Mouse (Mus musculus) E14TG2a.4 (cell line): ENCODE measurements at regions not wholly inside any gene's neighbourhood (a gene's known extent, or its start where the extent isn't known, plus 50 kb on each side); places are given as distances from the start of the nearest gene placed in this dataset.

ENCODE experiments used
- H3K27me3 ChIP-seq: 2 replicates; pipeline ENCODE4 v1.6.1; 2014; ENCODE audit warnings: low read length, control low read depth; ENCODE audit not compliant: insufficient read depth
- H3K36me3 ChIP-seq: 2 replicates; pipeline ENCODE4 v1.6.1; 2014; ENCODE audit warnings: low read length, control low read depth; ENCODE audit not compliant: insufficient read depth
- H3K4me1 ChIP-seq: replicated peaks from 2 replicates; pipeline ENCODE4 v1.6.1; 2014; ENCODE audit warnings: low read depth, low read length, control low read depth
- H3K4me3 ChIP-seq: replicated peaks from 2 replicates; pipeline ENCODE4 v1.5.1; 2014; ENCODE audit warnings: mild to moderate bottlenecking, low read length
- H3K9me3 ChIP-seq: 2 replicates; pipeline ENCODE4 v1.6.1; 2014; ENCODE audit warnings: low read length, control low read depth
- CTCF ChIP-seq: conservative IDR thresholded peaks from 2 replicates; pipeline ENCODE4 v1.5.1; 2014; ENCODE audit warnings: low read length
- NANOG ChIP-seq: IDR thresholded peaks from 2 replicates; pipeline ENCODE4 v1.6.1; 2014; ENCODE audit warnings: borderline replicate concordance, low read length, mixed read lengths
- POU5F1 ChIP-seq: IDR thresholded peaks from 2 replicates; pipeline ENCODE4 v1.6.1; 2014; ENCODE audit warnings: low read length, borderline replicate concordance

DNA sequence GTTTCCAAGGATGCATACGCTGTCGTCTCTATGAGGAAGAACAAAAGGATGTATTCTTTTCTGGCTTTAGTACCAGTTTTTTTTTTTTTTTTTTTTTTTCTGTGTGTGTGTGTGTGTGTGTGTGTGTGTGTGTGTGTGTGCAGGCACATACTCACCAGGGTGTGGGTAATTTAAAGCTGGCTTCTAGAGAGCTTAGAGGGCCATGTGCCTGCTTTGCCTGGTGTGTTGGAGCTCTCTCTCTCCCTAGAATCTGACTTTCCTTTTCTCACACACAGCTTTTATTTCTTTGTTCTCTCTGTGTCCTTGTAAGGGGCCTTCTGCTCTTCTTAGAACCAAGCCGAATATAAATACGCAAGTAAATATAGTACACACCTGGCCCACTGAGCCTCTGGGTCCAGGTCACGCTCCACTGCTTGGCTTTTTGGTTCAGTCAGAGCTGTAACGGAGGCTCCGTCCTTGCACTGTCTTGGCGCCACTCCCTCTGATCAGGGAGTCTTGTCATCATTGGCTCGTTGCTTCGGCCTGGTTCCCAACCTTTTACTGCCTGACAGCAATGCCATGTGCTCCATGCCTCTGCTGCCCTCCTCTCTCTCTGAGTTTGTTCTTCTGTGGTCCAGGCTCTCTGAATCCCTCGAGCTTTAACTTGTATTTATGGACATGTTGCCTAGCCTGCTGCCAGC, 283.7 kb upstream of the Cnr1 start:
- Histone ChIP-seq H3K27me3 (no peaks in the 10 kb centered on the region), H3K4me3 (no peak overlapping the region), H3K36me3 (no peaks in the 10 kb centered on the region), H3K4me1 (no peaks in the 10 kb centered on the region), H3K9me3 (peaks cover 7% of the 10 kb centered on the region; the same call in 1 of the 2 replicates)
- TF ChIP-seq NANOG, result no peak

- H3K4me1 ChIP-seq, result no peaks in the 10 kb centered on the region
- peaks cover 5% of the 10 kb centered on the region; the same call in 1 of the 2 replicates for H3K9me3 ChIP-seq
- H3K36me3 ChIP-seq, result no peaks in the 10 kb centered on the region
- H3K4me3 ChIP-seq, result no peak overlapping the region
- TF ChIP-seq POU5F1 (no peak), NANOG (no peak), CTCF (no peak)
- no peaks in the 10 kb centered on the region for H3K27me3 ChIP-seq
These were observed 282.5 kb upstream of the Cnr1 start for GRCm38 (mm10) chr4:33641883-33642282.

DNA sequence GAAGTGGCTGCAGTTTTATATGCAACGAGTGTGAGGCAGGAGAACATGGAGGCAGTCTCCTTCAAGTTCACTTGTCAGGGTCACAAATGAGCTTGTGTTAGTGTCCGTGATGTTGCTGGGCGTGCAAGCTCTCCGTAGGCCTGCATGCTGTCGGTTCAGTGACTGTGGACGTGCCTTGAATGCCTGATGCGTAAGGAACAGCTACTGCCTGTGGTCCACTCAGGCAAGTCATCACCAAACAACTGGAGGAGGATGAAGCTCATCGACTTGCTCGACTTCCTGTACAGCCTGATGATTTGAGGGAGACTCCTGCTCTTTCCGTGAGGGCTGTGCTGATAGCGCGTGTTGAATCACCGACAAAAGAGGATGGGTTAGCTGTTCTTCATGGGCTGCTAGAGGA, 281.9 kb upstream of the Cnr1 start:
- H3K4me3 ChIP-seq, result no peak overlapping the region
- TF ChIP-seq CTCF (no peak), NANOG (no peak), POU5F1 (no peak)
- no peaks in the 10 kb centered on the region for H3K36me3 ChIP-seq
- H3K9me3 ChIP-seq, result no peaks in the 10 kb centered on the region
- H3K4me1 ChIP-seq, result no peaks in the 10 kb centered on the region
- H3K27me3 ChIP-seq, result no peaks in the 10 kb centered on the region

DNA sequence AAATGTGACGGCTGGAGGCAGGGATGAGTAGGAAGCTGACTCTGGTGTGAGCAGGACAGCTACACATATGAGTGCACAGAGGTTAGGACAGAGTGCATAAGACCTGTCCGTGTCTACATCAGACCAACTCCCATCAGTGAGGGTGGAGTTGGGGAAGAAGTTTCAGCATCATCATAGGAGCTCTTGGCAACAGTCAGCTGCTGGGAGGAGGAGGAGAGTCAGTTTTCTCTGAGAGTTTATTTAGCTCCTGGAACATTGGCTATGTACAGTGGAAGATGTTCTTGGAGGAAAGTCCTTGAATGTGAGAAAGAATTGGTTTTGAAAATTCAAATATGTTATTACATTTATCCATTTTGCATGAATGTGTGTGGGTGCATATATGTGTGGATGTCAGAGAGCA, 279.2 kb upstream of the Cnr1 start:
- H3K36me3 ChIP-seq, result no peaks in the 10 kb centered on the region
- TF ChIP-seq CTCF, result no peak
- TF ChIP-seq NANOG, result no peak
- no peak for TF ChIP-seq POU5F1

GRCm38 (mm10) chr4:33651292-33651691, 273.1 kb upstream of the Cnr1 start:
- Histone ChIP-seq H3K27me3 (peaks cover 6% of the 10 kb centered on the region; the same call in 1 of the 2 replicates), H3K9me3 (no peaks in the 10 kb centered on the region), H3K36me3 (no peaks in the 10 kb centered on the region), H3K4me3 (no peak overlapping the region), H3K4me1 (peaks cover 3% of the 10 kb centered on the region; the same call in 1 of the 2 replicates)
- no peak for TF ChIP-seq NANOG
- no peak for TF ChIP-seq POU5F1
- TF ChIP-seq CTCF, result no peak

More for the DNA sequence above, 279.2 kb upstream of the Cnr1 start:
- no peaks in the 10 kb centered on the region for H3K9me3 ChIP-seq
- no peaks in the 10 kb centered on the region for H3K4me1 ChIP-seq
- no peak overlapping the region for H3K4me3 ChIP-seq
- H3K27me3 ChIP-seq, result no peaks in the 10 kb centered on the region

DNA sequence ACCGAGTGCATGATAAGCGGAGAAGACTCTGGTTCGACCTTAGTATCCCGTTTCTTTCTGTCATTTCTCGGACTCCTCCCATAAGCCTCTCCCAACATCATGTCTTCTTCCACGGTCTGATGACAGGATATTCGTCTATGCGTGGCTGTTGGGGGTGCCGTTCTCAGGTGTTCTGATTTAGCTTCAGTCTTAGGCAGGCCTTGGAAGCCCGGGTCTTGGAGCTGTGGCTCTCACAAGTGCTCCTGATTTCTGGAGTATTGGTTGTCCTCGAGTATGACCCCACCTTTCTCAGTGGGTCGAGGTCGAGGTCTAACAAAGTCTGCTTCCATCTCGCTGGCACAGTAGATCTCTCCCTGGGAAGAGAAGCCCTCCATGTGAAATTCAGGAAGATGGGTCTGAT, 264.6 kb upstream of the Cnr1 start:
- Histone ChIP-seq H3K4me3 (no peak overlapping the region), H3K4me1 (peaks cover 19% of the 10 kb centered on the region), H3K27me3 (peaks cover 7% of the 10 kb centered on the region; the same call in 1 of the 2 replicates), H3K36me3 (no peaks in the 10 kb centered on the region), H3K9me3 (no peaks in the 10 kb centered on the region)
- TF ChIP-seq CTCF (no peak), POU5F1 (no peak), NANOG (no peak)

GRCm38 (mm10) chr4:33660553-33660952, 263.8 kb upstream of the Cnr1 start:
- Histone ChIP-seq H3K4me3 (no peak overlapping the region), H3K4me1 (peaks cover 24% of the 10 kb centered on the region), H3K36me3 (no peaks in the 10 kb centered on the region), H3K9me3 (no peaks in the 10 kb centered on the region), H3K27me3 (peaks cover 7% of the 10 kb centered on the region; the same call in 1 of the 2 replicates)
- TF ChIP-seq CTCF, result no peak
- no peak for TF ChIP-seq POU5F1
- no peak for TF ChIP-seq NANOG

DNA sequence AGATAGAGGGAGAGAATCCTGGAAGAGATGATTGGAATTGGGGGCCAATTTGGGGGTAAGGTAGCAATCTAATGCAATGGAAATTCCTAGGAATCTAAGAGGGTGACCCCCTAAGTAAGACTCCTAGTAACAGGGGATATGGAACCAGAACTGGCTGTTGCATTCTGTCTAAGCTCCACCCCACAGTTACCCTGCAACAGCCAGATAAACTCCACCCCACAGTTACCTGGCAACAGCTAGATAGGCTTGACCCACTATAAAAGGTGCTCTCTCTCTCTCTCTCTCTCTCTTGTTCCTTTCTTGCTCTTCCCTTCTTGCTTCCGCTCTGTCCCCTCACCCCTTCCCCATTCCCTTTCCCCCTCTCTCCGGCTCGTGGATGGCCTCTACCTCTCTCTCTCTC, 262.5 kb upstream of the Cnr1 start:
- Histone ChIP-seq H3K4me1 (peaks cover 25% of the 10 kb centered on the region), H3K36me3 (no peaks in the 10 kb centered on the region), H3K4me3 (no peak overlapping the region), H3K9me3 (no peaks in the 10 kb centered on the region), H3K27me3 (no peaks in the 10 kb centered on the region)
- TF ChIP-seq CTCF, result no peak
- no peak for TF ChIP-seq NANOG
- no peak for TF ChIP-seq POU5F1

DNA sequence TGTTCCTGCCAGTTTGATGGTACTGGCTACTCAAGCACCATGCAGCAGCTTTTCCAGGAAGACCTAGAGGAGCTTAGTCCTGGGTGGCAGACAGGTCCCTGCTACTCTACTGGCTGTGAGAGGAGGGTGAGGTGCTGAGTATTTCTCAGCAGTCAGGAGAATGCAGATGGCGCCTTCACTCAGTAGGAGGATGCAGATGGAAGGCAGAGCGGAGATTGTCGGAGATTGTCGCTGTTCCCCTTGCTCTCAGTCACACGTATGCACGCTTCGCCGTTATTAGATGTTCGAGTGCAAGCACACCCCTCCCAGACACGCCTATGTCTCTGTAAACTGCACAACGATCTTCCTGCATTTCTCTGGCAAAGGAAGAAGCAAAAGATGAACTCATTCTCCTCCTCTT, 261.4 kb upstream of the Cnr1 start:
- H3K9me3 ChIP-seq, result no peaks in the 10 kb centered on the region
- no peak overlapping the region for H3K4me3 ChIP-seq
- no peaks in the 10 kb centered on the region for H3K27me3 ChIP-seq
- TF ChIP-seq POU5F1, result no peak
- no peak for TF ChIP-seq CTCF
- no peak for TF ChIP-seq NANOG
- peaks cover 31% of the 10 kb centered on the region for H3K4me1 ChIP-seq
- H3K36me3 ChIP-seq, result no peaks in the 10 kb centered on the region
